Mouse (Mus musculus) MEL (cell line): ENCODE data around the gene Rsf1.

Experiments
- CTCF ChIP-seq, 3 experiments: IDR thresholded peaks in 2 of 3; conservative IDR thresholded peaks in 1 of 3; 2 replicates each; pipeline ENCODE4 v1.5.1; 2011 to 2012; ENCODE audit warnings: low read length in 3 of 3, low read depth in 2 of 3, mild to moderate bottlenecking in 2 of 3, improper control_type of control experiment in 1 of 3, inconsistent platforms in 1 of 3, mixed read lengths in 1 of 3, moderate library complexity in 1 of 3; ENCODE audit not compliant: control insufficient read depth in 1 of 3, insufficient read depth in 1 of 3, poor library complexity in 1 of 3, severe bottlenecking in 1 of 3
- EP300 ChIP-seq, 2 experiments: IDR thresholded peaks; 2 replicates each; pipeline ENCODE4 v1.6.1; 2011; ENCODE audit warnings: improper control_type of control experiment in 2 of 2, low read length in 2 of 2, low read depth in 1 of 2, mild to moderate bottlenecking in 1 of 2
- ETS1 ChIP-seq: IDR thresholded peaks from 2 replicates; pipeline ENCODE4 v1.6.1; 2012; ENCODE audit warnings: low read depth, mild to moderate bottlenecking, inconsistent platforms, low read length, improper control_type of control experiment, moderate library complexity
- POLR2A ChIP-seq, 2 experiments: IDR thresholded peaks; 2 replicates each; pipeline ENCODE4 v1.6.1; 2011 to 2012; ENCODE audit warnings: low read length in 2 of 2, mild to moderate bottlenecking in 2 of 2, control low read depth in 1 of 2, improper control_type of control experiment in 1 of 2, low read depth in 1 of 2, moderate library complexity in 1 of 2; ENCODE audit not compliant: control insufficient read depth in 1 of 2, insufficient read depth in 1 of 2, poor library complexity in 1 of 2
- SIN3A ChIP-seq: IDR thresholded peaks from 2 replicates; pipeline ENCODE4 v1.6.1; 2012; ENCODE audit warnings: low read length, improper control_type of control experiment, inconsistent platforms
- TAL1 ChIP-seq: IDR thresholded peaks from 2 replicates; pipeline ENCODE4 v1.6.1; 2012; ENCODE audit warnings: mild to moderate bottlenecking, inconsistent platforms, low read length, moderate library complexity, mixed read lengths
- ZMIZ1 ChIP-seq: IDR thresholded peaks from 2 replicates; pipeline ENCODE4 v1.6.1; 2012; ENCODE audit warnings: low read depth, mild to moderate bottlenecking, inconsistent platforms, low read length, improper control_type of control experiment, moderate library complexity

DNA sequence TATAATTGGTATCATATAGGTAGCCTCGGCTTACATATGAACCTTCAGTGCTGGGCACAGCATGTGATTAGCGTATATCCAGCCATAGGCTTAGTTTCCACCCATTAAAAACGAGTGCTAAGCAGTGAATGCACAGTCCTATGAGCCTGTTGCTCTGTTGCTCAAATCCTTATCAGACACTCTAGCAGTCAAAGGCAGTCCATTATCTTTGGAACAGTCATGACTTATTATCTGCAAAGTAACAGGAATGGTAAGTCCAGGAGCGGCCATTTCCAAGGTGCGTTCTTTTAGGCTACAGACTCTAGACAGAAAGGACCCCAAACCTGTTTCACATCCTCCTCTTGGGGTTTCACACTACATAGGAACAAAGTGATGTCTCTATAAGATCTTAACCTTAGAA is 153.9 kb downstream of the Rsf1 start:
- TF ChIP-seq CTCF (IDR thresholded peaks at IDR 0.05 in 2 of 3, conservative IDR thresholded peaks at IDR 0.05 in 1 of 3; ENCODE audit: control insufficient read depth in 1 of 3, insufficient read depth in 1 of 3, low read depth in 2 of 3, low read length in 3 of 3, poor library complexity in 1 of 3, severe bottlenecking in 1 of 3) (no peak), SIN3A (no peak), ETS1 (no peak), ZMIZ1 (no peak), TAL1 (no peak), POLR2A (IDR thresholded peaks at IDR 0.05; ENCODE audit: control insufficient read depth in 1 of 2, insufficient read depth in 1 of 2, low read depth in 1 of 2, low read length in 2 of 2, poor library complexity in 1 of 2) (no peak), EP300 (IDR thresholded peaks at IDR 0.05; ENCODE audit: low read depth in 1 of 2, low read length in 2 of 2) (peak in 1 of 2 experiments; percentile 51; a peak in 1 of 4 replicates)
